Mouse (Mus musculus): ENCODE results near the gene Tnnt3. TPM values are rescaled to one million over a fixed set of nuclear protein-coding genes. Genes with fewer than 3 reads are reported as not detected.
A peak's percentile ranks its signal among the peaks of the same experiment; 100 is the strongest.

Tnnt3 gene
- polyA plus RNA-seq, 1 experiment = 2.2 TPM

DNA sequence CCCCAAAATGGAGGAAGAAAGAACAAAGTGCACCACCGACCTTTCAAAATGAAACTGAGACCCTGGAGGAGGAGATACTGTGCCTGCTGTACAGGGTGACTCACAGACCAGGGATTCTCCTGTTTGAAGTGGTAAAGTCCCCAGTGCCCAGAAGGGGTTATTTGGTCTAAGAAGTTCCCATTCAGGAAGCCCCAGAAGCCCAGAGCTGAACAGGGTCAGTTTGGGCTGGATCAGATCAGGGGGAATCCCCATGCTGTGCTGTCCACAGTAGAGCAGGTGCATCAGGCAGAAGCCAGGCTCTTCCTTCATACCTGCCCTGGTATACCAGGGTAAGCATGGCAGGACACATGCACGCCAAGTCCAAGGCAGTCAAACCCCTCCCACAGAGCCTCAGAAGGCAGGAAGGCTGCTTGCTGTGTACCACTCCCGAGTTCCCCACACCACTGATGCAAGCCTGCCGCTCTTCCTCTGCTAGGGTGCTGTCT, 36.0 kb upstream of the Tnnt3 start:
- peak overlapping the region; percentile 70 for H3K4me3 ChIP-seq (ENCODE audit: control insufficient read depth, insufficient read depth, low read length)

GRCm38 (mm10) chr7:142470171-142470691, 28.4 kb upstream of the Tnnt3 start:
- no peak overlapping the region for H3K4me3 ChIP-seq (ENCODE audit: control insufficient read depth, insufficient read depth, low read length)
- peaks cover 4% of the 10 kb centered on the region; the same call in 1 of the 2 replicates for H3K4me1 ChIP-seq (replicated peaks; ENCODE audit: control insufficient read depth, insufficient read depth, low read length)
- TF ChIP-seq POLR2A (IDR thresholded peaks at IDR 0.05; ENCODE audit: control insufficient read depth, extremely low read depth, insufficient read depth, low read length, poor library complexity) (no peak), CTCF (IDR thresholded peaks at IDR 0.05; ENCODE audit: borderline replicate concordance, control insufficient read depth, extremely low read depth, insufficient read depth, low read length, poor library complexity) (no peak)
- no peak for DNase-seq
- H3K36me3 ChIP-seq (ENCODE audit: control insufficient read depth, insufficient read depth, low read length) = no peaks in the 10 kb centered on the region; the same call in 1 of the 2 replicates
- WGBS = 94% methylated on average over 7 of the region's 7 CpGs
- no peaks in the 10 kb centered on the region for H3K27me3 ChIP-seq (ENCODE audit: control insufficient read depth, insufficient read depth, low read length)
- no peak overlapping the region for H3K27ac ChIP-seq (ENCODE audit: control insufficient read depth, insufficient read depth, low read length)

More for the DNA sequence above, 36.0 kb upstream of the Tnnt3 start:
- no peaks in the 10 kb centered on the region for H3K27me3 ChIP-seq (ENCODE audit: control insufficient read depth, insufficient read depth, low read length)
- peak overlapping the region; percentile 82 for H3K27ac ChIP-seq (ENCODE audit: control insufficient read depth, insufficient read depth, low read length)
- H3K4me1 ChIP-seq (replicated peaks; ENCODE audit: control insufficient read depth, insufficient read depth, low read length) = peaks cover 52% of the 10 kb centered on the region
- TF ChIP-seq CTCF (IDR thresholded peaks at IDR 0.05; ENCODE audit: borderline replicate concordance, control insufficient read depth, extremely low read depth, insufficient read depth, low read length, poor library complexity) (no peak), POLR2A (IDR thresholded peaks at IDR 0.05; ENCODE audit: control insufficient read depth, extremely low read depth, insufficient read depth, low read length, poor library complexity) (no peak)
- 17% methylated on average over 4 of the region's 4 CpGs for WGBS
- peak; percentile 45 for DNase-seq
- H3K36me3 ChIP-seq (ENCODE audit: control insufficient read depth, insufficient read depth, low read length) = no peaks in the 10 kb centered on the region; the same call in 1 of the 2 replicates

DNA sequence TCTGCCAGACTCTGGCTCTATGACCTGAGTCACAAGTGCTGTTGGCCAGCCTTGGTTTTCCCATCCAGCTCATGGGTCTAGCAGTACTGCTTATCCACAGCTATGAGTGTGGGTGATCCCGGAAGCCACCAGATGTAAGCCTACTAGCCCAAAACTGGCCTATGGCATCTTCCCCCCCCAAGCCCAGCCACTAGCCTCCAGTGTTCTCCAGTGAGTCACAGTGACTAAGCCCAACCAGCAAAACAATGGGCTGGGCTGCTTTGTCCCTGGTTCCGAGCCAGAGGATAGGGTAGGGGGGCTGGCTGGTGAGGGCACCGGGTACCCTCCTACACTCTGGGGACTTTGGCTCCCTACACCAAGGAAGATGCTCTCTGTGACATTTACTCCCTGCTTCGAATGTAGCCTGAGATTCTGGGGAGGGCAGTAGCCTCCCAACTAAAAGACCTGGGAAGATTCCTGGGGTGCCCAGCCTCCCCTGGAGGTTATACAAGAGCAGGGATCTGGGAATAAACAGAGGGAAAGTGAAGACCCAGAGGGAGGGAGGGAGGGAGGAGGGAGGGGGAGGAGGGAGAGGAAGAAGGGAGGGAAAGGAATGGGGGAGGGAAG, 27.7 kb upstream of the Tnnt3 start:
- no peak overlapping the region for H3K27ac ChIP-seq (ENCODE audit: control insufficient read depth, insufficient read depth, low read length)
- WGBS = 85% methylated on average over 4 of the region's 4 CpGs
- no peak for DNase-seq
- TF ChIP-seq POLR2A (IDR thresholded peaks at IDR 0.05; ENCODE audit: control insufficient read depth, extremely low read depth, insufficient read depth, low read length, poor library complexity) (no peak), CTCF (IDR thresholded peaks at IDR 0.05; ENCODE audit: borderline replicate concordance, control insufficient read depth, extremely low read depth, insufficient read depth, low read length, poor library complexity) (no peak)
- H3K36me3 ChIP-seq (ENCODE audit: control insufficient read depth, insufficient read depth, low read length) = no peaks in the 10 kb centered on the region
- peaks cover 4% of the 10 kb centered on the region; the same call in 1 of the 2 replicates for H3K4me1 ChIP-seq (replicated peaks; ENCODE audit: control insufficient read depth, insufficient read depth, low read length)
- no peaks in the 10 kb centered on the region for H3K27me3 ChIP-seq (ENCODE audit: control insufficient read depth, insufficient read depth, low read length)
- H3K4me3 ChIP-seq (ENCODE audit: control insufficient read depth, insufficient read depth, low read length) = no peak overlapping the region

DNA sequence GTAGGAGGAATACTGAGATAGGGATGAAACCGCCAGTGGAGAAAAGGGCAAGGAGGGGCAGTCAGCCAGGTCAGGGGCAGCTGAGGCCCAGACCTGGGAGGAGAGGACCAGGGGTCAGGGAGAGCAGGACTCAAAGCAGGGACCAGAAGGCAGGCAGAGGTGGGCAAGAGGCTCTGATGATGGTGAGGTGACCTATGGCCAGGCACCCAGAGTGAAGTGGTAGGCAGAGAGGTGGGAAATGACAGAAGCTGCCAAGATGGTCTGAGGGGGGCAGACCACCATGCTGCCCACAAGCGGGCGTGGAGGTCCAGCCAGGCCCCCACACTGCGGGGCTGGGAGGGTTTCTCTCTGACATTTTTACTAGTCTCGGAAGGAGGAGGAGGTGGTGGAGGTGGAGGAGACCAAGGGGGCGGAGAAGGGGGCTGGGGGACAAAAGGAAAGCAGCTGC, 27.2 kb upstream of the Tnnt3 start:
- no peak overlapping the region for H3K27ac ChIP-seq (ENCODE audit: control insufficient read depth, insufficient read depth, low read length)
- H3K4me1 ChIP-seq (replicated peaks; ENCODE audit: control insufficient read depth, insufficient read depth, low read length) = peaks cover 4% of the 10 kb centered on the region; the same call in 1 of the 2 replicates
- H3K27me3 ChIP-seq (ENCODE audit: control insufficient read depth, insufficient read depth, low read length) = no peaks in the 10 kb centered on the region
- no peak overlapping the region for H3K4me3 ChIP-seq (ENCODE audit: control insufficient read depth, insufficient read depth, low read length)
- 92% methylated on average over 6 of the region's 6 CpGs for WGBS
- no peak for DNase-seq
- no peaks in the 10 kb centered on the region for H3K36me3 ChIP-seq (ENCODE audit: control insufficient read depth, insufficient read depth, low read length)
- TF ChIP-seq POLR2A (IDR thresholded peaks at IDR 0.05; ENCODE audit: control insufficient read depth, extremely low read depth, insufficient read depth, low read length, poor library complexity) (no peak), CTCF (IDR thresholded peaks at IDR 0.05; ENCODE audit: borderline replicate concordance, control insufficient read depth, extremely low read depth, insufficient read depth, low read length, poor library complexity) (no peak)

GRCm38 (mm10) chr7:142471884-142472570, 26.6 kb upstream of the Tnnt3 start:
- DNase-seq = no peak
- WGBS = 48% methylated on average over 15 of the region's 15 CpGs
- H3K4me3 ChIP-seq (ENCODE audit: control insufficient read depth, insufficient read depth, low read length) = no peak overlapping the region
- TF ChIP-seq POLR2A (IDR thresholded peaks at IDR 0.05; ENCODE audit: control insufficient read depth, extremely low read depth, insufficient read depth, low read length, poor library complexity) (no peak), CTCF (IDR thresholded peaks at IDR 0.05; ENCODE audit: borderline replicate concordance, control insufficient read depth, extremely low read depth, insufficient read depth, low read length, poor library complexity) (no peak)
- H3K36me3 ChIP-seq (ENCODE audit: control insufficient read depth, insufficient read depth, low read length) = no peaks in the 10 kb centered on the region
- peaks cover 4% of the 10 kb centered on the region; the same call in 1 of the 2 replicates for H3K4me1 ChIP-seq (replicated peaks; ENCODE audit: control insufficient read depth, insufficient read depth, low read length)
- no peaks in the 10 kb centered on the region for H3K27me3 ChIP-seq (ENCODE audit: control insufficient read depth, insufficient read depth, low read length)
- H3K27ac ChIP-seq (ENCODE audit: control insufficient read depth, insufficient read depth, low read length) = no peak overlapping the region

DNA sequence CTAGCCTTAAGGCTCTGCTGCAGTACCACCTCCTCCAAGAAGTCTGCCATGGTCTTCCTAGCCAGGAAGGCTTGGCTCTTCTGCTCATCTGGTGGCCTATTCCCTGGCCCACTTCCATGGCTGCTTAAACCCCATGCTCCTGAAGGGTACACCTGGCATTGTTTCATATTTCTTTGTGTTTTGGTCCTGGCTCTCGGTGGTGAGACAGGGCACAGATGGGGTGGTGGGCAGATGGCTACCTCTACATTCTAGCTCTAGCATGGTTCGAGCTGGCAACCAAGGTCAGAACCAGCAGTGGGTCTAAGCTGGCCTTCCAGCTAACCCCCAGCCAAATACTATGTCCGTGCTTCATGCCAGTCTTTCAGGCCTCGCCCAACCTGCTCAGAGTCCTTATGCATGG, 25.7 kb upstream of the Tnnt3 start:
- WGBS = over 99% methylated on average over 4 of the region's 4 CpGs
- no peaks in the 10 kb centered on the region for H3K36me3 ChIP-seq (ENCODE audit: control insufficient read depth, insufficient read depth, low read length)
- H3K4me3 ChIP-seq (ENCODE audit: control insufficient read depth, insufficient read depth, low read length) = no peak overlapping the region
- no peak for TF ChIP-seq CTCF (IDR thresholded peaks at IDR 0.05; ENCODE audit: borderline replicate concordance, control insufficient read depth, extremely low read depth, insufficient read depth, low read length, poor library complexity)
- TF ChIP-seq POLR2A (IDR thresholded peaks at IDR 0.05; ENCODE audit: control insufficient read depth, extremely low read depth, insufficient read depth, low read length, poor library complexity) = no peak
- DNase-seq = no peak
- no peaks in the 10 kb centered on the region for H3K27me3 ChIP-seq (ENCODE audit: control insufficient read depth, insufficient read depth, low read length)
- no peak overlapping the region for H3K27ac ChIP-seq (ENCODE audit: control insufficient read depth, insufficient read depth, low read length)
- peaks cover 4% of the 10 kb centered on the region; the same call in 1 of the 2 replicates for H3K4me1 ChIP-seq (replicated peaks; ENCODE audit: control insufficient read depth, insufficient read depth, low read length)

All from thymus, adult 2 months (tissue).